Mouse (Mus musculus) spleen, postnatal 36 days (tissue): ENCODE results near the gene Nat8f7.
"Not testable (repeated sequence)": the region's sequence is repeated elsewhere in the genome, so short reads cannot be mapped to it uniquely, and the experiment has no call there.

ENCODE experiments used
- DNase-seq, 2 experiments: peaks; one replicate each; pipeline ENCODE4 v3.0.0; 2022; ENCODE audit warnings: low spot score in 2 of 2, mixed read lengths in 1 of 2

The Nat8f7 gene

GRCm38 (mm10) chr6:85713105-85713504, at the start of gene Nat8f7:
Gene Nat8f7, minus strand, starts transcription at chr6:85713205.
- not testable (repeated sequence) for DNase-seq

- not testable (repeated sequence) for DNase-seq
Observed at GRCm38 (mm10) chr6:85762678-85763077, 49.7 kb upstream of the Nat8f7 start.

GRCm38 (mm10) chr6:85755705-85756249, 42.8 kb upstream of the Nat8f7 start:
- DNase-seq = not testable (repeated sequence)

GRCm38 (mm10) chr6:85709607-85710006, 3.4 kb downstream of the Nat8f7 start:
- not testable (repeated sequence) for DNase-seq

- DNase-seq = not testable (repeated sequence)
Observed at GRCm38 (mm10) chr6:85709206-85709605, 3.8 kb downstream of the Nat8f7 start.

- not testable (repeated sequence) for DNase-seq
Observed at GRCm38 (mm10) chr6:85701943-85702342, 11.1 kb downstream of the Nat8f7 start.
